Comparison of ENCODE assay signal across 15 mouse cellular contexts in the genomic region with DNA sequence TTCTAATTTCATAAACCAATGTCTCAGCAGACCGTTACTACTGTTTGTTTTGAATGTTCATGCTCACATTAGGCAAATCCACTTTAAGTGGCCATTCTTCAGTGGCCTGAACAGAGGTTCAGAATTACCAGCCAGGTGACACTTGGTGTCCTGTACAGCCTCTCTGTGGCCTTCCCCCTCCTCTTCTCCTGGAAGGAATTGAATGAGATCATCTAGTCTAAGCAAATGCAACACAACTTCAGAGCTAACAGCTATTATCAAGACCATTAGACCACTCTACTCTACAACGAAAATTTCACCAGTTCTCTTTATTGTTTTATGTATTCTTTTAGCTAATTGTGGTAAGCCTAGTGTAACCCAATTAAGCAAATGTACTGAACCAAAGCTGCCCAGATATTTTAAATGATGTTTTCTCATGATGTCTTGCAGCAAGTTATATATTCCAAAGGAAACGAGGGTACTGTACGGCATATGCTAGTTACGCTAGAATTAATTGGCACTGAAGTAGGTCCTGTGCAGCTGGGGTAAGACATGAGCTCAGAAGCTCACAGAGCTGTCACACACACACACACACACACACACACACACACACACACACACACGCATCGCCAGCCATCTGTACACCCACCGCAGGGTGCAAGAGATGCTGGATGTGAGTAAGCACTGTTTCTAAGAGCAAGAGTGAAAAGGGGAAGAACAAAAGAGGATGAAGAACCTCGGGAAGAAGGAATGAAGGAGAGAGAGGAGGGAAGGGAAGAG.
DNase-seq lines count a peak whose midpoint lies in the region; ATAC-seq and TF ChIP-seq lines count a peak whose summit lies in the region.
"Had no signal": no experiment of that assay in that cellular context is flagged by ENCODE, and none has a peak within 500 bp of the region (broad histone marks: within the 10 kb centered on the region; RNA-seq: fewer than 3 reads in every experiment).

No protein-coding gene starts in this region.

- H3K4me3 ChIP-seq in hindbrain, embryonic 12.5 days = no peak overlapping the region
- H3K4me3 ChIP-seq in neural tube, embryonic 14.5 days (ENCODE audit: low read depth, low read length) = no peak overlapping the region
- no peak overlapping the region for H3K4me3 ChIP-seq in thymus, adult 2 months (ENCODE audit: control insufficient read depth, insufficient read depth, low read length)
- H3K4me3 ChIP-seq: heart, embryonic 13.5 days; kidney, embryonic 15.5 days; myocyte; stomach, embryonic 15.5 days had no signal

- H3K9ac ChIP-seq in hindbrain, embryonic 12.5 days = no peak overlapping the region
- H3K9ac ChIP-seq in neural tube, embryonic 14.5 days (replicated peaks; ENCODE audit: low read depth, low read length) = no peak overlapping the region
- H3K9ac ChIP-seq: heart, embryonic 13.5 days; kidney, embryonic 15.5 days; liver, embryonic 14.5 days; stomach, embryonic 15.5 days had no signal

- peak; percentile 80 for ATAC-seq in hindbrain, embryonic 12.5 days (ENCODE audit: low FRiP score)
- ATAC-seq in neural tube, embryonic 14.5 days (ENCODE audit: low read depth) = peak; percentile 86

- WGBS in hindbrain, embryonic 12.5 days = 64% methylated on average over 9 of the region's 9 CpGs
- 48% methylated on average over 9 of the region's 9 CpGs for WGBS in neural tube, embryonic 14.5 days
- WGBS in thymus, adult 2 months = 75% methylated on average over 9 of the region's 9 CpGs

- no peak overlapping the region for H3K4me2 ChIP-seq in hindbrain, embryonic 12.5 days (replicated peaks)
- no peak overlapping the region for H3K4me2 ChIP-seq in neural tube, embryonic 14.5 days (ENCODE audit: low read depth, low read length)
- H3K4me2 ChIP-seq: heart, embryonic 13.5 days; kidney, embryonic 15.5 days; stomach, embryonic 15.5 days had no signal

- no peaks in the 10 kb centered on the region for H3K36me3 ChIP-seq in hindbrain, embryonic 12.5 days
- H3K36me3 ChIP-seq in neural tube, embryonic 14.5 days (ENCODE audit: control insufficient read depth, insufficient read depth, low read length) = no peaks in the 10 kb centered on the region
- H3K36me3 ChIP-seq in thymus, adult 2 months (ENCODE audit: control insufficient read depth, insufficient read depth, low read length) = no peaks in the 10 kb centered on the region
- H3K36me3 ChIP-seq: heart, embryonic 13.5 days; kidney, embryonic 15.5 days; stomach, embryonic 15.5 days had no signal

- DNase-seq in retina, postnatal 1 day = peak; percentile 73
- DNase-seq in retina, embryonic 14.5 days (ENCODE audit: low spot score) = no peak
- DNase-seq in cerebellum, postnatal 14 days = peak; percentile 77 to 84
- DNase-seq in layer of hippocampus, adult 9-10 months (ENCODE audit: low spot score) = no peak
- DNase-seq in urinary bladder, adult 18-20 months (ENCODE audit: low spot score in 2 of 2) = no peak
- no peak for DNase-seq in thymus, adult 2 months
- DNase-seq: gastrocnemius, postnatal 10 days; lung, postnatal 4 days had no signal

- no peaks in the 10 kb centered on the region for H3K27me3 ChIP-seq in hindbrain, embryonic 12.5 days
- H3K27me3 ChIP-seq in neural tube, embryonic 14.5 days (ENCODE audit: control insufficient read depth, insufficient read depth, low read length) = no peaks in the 10 kb centered on the region
- no peaks in the 10 kb centered on the region for H3K27me3 ChIP-seq in thymus, adult 2 months (ENCODE audit: control insufficient read depth, insufficient read depth, low read length)
- H3K27me3 ChIP-seq: heart, embryonic 13.5 days; kidney, embryonic 15.5 days; stomach, embryonic 15.5 days had no signal

- TF ChIP-seq CTCF in thymus, adult 2 months (IDR thresholded peaks at IDR 0.05; ENCODE audit: borderline replicate concordance, control insufficient read depth, extremely low read depth, insufficient read depth, low read length, poor library complexity) = no peak

- H3K9me3 ChIP-seq in hindbrain, embryonic 12.5 days (replicated peaks) = no peaks in the 10 kb centered on the region
- no peaks in the 10 kb centered on the region for H3K9me3 ChIP-seq in neural tube, embryonic 14.5 days (ENCODE audit: control insufficient read depth, low read length)
- H3K9me3 ChIP-seq: kidney, embryonic 15.5 days; stomach, embryonic 15.5 days had no signal

- no peak for TF ChIP-seq POLR2A in thymus, adult 2 months (IDR thresholded peaks at IDR 0.05; ENCODE audit: control insufficient read depth, extremely low read depth, insufficient read depth, low read length, poor library complexity)

- peaks cover 7% of the 10 kb centered on the region; the same call in 1 of the 2 replicates for H3K4me1 ChIP-seq in hindbrain, embryonic 12.5 days
- no peaks in the 10 kb centered on the region for H3K4me1 ChIP-seq in neural tube, embryonic 14.5 days (ENCODE audit: control insufficient read depth, insufficient read depth, low read length)
- no peaks in the 10 kb centered on the region for H3K4me1 ChIP-seq in thymus, adult 2 months (replicated peaks; ENCODE audit: control insufficient read depth, insufficient read depth, low read length)
- H3K4me1 ChIP-seq: heart, embryonic 13.5 days; kidney, embryonic 15.5 days; stomach, embryonic 15.5 days had no signal

- peak overlapping the region; percentile 30; the same call in 1 of the 2 replicates for H3K27ac ChIP-seq in hindbrain, embryonic 12.5 days
- H3K27ac ChIP-seq in neural tube, embryonic 14.5 days (ENCODE audit: low read depth, low read length) = no peak overlapping the region
- H3K27ac ChIP-seq in thymus, adult 2 months (ENCODE audit: control insufficient read depth, insufficient read depth, low read length) = no peak overlapping the region
- H3K27ac ChIP-seq: heart, embryonic 13.5 days; kidney, embryonic 15.5 days; liver, embryonic 14.5 days; stomach, embryonic 15.5 days had no signal

Comparison
In these comparisons a context has a peak if more than half of its experiments do, and no peak if none do; other contexts are left out.
1. DNase-seq: peak in retina, postnatal 1 day (single experiment) and cerebellum, postnatal 14 days (2 of 2); none in retina, embryonic 14.5 days (single experiment), layer of hippocampus, adult 9-10 months (single experiment), urinary bladder, adult 18-20 months (0 of 2) and thymus, adult 2 months (single experiment).